Comparison of ENCODE assay signal across 8 mouse cellular contexts in the genomic region with DNA sequence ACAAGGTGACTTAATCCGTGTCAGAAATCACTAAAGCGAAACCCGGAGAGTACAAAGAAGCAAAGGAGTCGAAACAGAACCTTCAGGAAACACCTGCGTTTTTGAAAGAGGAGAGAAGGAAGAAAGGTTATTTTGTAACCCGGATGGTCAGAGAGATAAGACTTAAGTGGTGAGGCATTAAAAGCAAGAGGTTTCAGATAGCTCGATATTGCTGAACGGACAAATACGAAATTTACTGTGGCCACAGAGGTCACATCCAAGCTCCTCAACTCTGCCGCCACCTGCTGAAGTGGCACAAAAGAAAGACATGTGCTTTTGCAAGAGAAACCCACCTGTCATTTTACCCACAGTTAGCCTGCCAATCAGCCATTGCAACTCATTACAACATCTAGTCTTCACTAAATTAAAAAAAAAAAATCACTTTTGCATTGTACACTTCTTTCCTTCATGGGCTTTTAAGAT. TPM values are rescaled to one million over a fixed set of nuclear protein-coding genes. Genes with fewer than 3 reads are reported as not detected.
DNase-seq lines count a peak whose midpoint lies in the region; ATAC-seq and TF ChIP-seq lines count a peak whose summit lies in the region.

No protein-coding gene starts in this region.

- peaks cover 10% of the 10 kb centered on the region; the same call in 1 of the 2 replicates for H3K79me2 ChIP-seq in liver, adult 2 months (ENCODE audit: control insufficient read depth, insufficient read depth, low read length)

- ATAC-seq in lung, embryonic 16.5 days (ENCODE audit: low read depth): no peak
- no peak for ATAC-seq in hindbrain, embryonic 14.5 days (ENCODE audit: low FRiP score)
- no peak for ATAC-seq in stomach, embryonic 14.5 days (ENCODE audit: insufficient number of reproducible peaks, insufficient read depth, low FRiP score, low read depth)

- TF ChIP-seq CTCF in liver, adult 2 months (IDR thresholded peaks at IDR 0.05; ENCODE audit: low read depth, low read length): no peak

- H3K4me1 ChIP-seq in lung, embryonic 16.5 days (replicated peaks; ENCODE audit: control insufficient read depth, insufficient read depth, low read length): peaks cover 18% of the 10 kb centered on the region
- peaks cover 14% of the 10 kb centered on the region for H3K4me1 ChIP-seq in hindbrain, embryonic 14.5 days (replicated peaks; ENCODE audit: control insufficient read depth, insufficient read depth, low read length)
- peaks cover 7% of the 10 kb centered on the region for H3K4me1 ChIP-seq in liver, adult 2 months (ENCODE audit: control insufficient read depth, insufficient read depth, low read length)
- H3K4me1 ChIP-seq in stomach, embryonic 14.5 days (ENCODE audit: control insufficient read depth, insufficient read depth, low read length): peaks cover 11% of the 10 kb centered on the region

- peak overlapping the region; percentile 56; the same call in 1 of the 2 replicates for H3K9ac ChIP-seq in lung, embryonic 16.5 days (ENCODE audit: low read length)
- no peak overlapping the region for H3K9ac ChIP-seq in hindbrain, embryonic 14.5 days
- H3K9ac ChIP-seq in liver, adult 2 months (ENCODE audit: low read depth, low read length): peak overlapping the region; percentile 69
- H3K9ac ChIP-seq in stomach, embryonic 14.5 days (replicated peaks; ENCODE audit: low read depth, low read length): no peak overlapping the region

- H3K27ac ChIP-seq in lung, embryonic 16.5 days (ENCODE audit: low read length): no peak overlapping the region
- no peak overlapping the region for H3K27ac ChIP-seq in hindbrain, embryonic 14.5 days
- peak overlapping the region; percentile 63 for H3K27ac ChIP-seq in liver, adult 2 months (replicated peaks; ENCODE audit: insufficient read depth, low read depth, low read length)
- no peak overlapping the region for H3K27ac ChIP-seq in stomach, embryonic 14.5 days (ENCODE audit: low read length)

- H3K4me3 ChIP-seq in lung, embryonic 16.5 days (ENCODE audit: low read length): peak overlapping the region; percentile 98
- peak overlapping the region; percentile 70 for H3K4me3 ChIP-seq in hindbrain, embryonic 14.5 days (replicated peaks; ENCODE audit: low read length)
- H3K4me3 ChIP-seq in liver, adult 2 months (ENCODE audit: insufficient read depth, low read depth, low read length): peak overlapping the region; percentile 46
- H3K4me3 ChIP-seq in stomach, embryonic 14.5 days (ENCODE audit: low read depth, low read length): peak overlapping the region; percentile 74

- no peaks in the 10 kb centered on the region for H3K36me3 ChIP-seq in lung, embryonic 16.5 days (ENCODE audit: control insufficient read depth, insufficient read depth, low read length)
- H3K36me3 ChIP-seq in hindbrain, embryonic 14.5 days (replicated peaks; ENCODE audit: control insufficient read depth, insufficient read depth): no peaks in the 10 kb centered on the region
- no peaks in the 10 kb centered on the region for H3K36me3 ChIP-seq in liver, adult 2 months (ENCODE audit: control insufficient read depth, insufficient read depth, low read length)
- H3K36me3 ChIP-seq in stomach, embryonic 14.5 days (ENCODE audit: control insufficient read depth, insufficient read depth, low read length): no peaks in the 10 kb centered on the region

- no peak for TF ChIP-seq POLR2A in liver, adult 2 months (IDR thresholded peaks at IDR 0.05; ENCODE audit: extremely low read depth, insufficient read depth, low read length)

- WGBS in lung, embryonic 16.5 days: 42% methylated on average over 10 of the region's 10 CpGs
- 84% methylated on average over 10 of the region's 10 CpGs for WGBS in hindbrain, embryonic 14.5 days
- 17% methylated on average over 10 of the region's 10 CpGs for WGBS in liver, adult 2 months
- WGBS in stomach, embryonic 14.5 days: 66% methylated on average over 10 of the region's 10 CpGs

- no peak for DNase-seq in lung, postnatal 10 days
- DNase-seq in cerebellum, postnatal 10 days: peak; percentile 12 to 27
- DNase-seq in hindbrain, embryonic 14.5 days (ENCODE audit: low spot score): no peak
- DNase-seq in liver, adult 2 months (ENCODE audit: extremely low read depth, low read depth, low spot score): peak; percentile 70
- DNase-seq in urinary bladder, postnatal 10 days (ENCODE audit: low spot score): no peak
- DNase-seq in right cerebral cortex, postnatal 25 days: no peak

- no peaks in the 10 kb centered on the region for H3K9me3 ChIP-seq in lung, embryonic 16.5 days (ENCODE audit: control insufficient read depth, low read length)
- H3K9me3 ChIP-seq in hindbrain, embryonic 14.5 days (ENCODE audit: control insufficient read depth, low read length): no peaks in the 10 kb centered on the region
- no peaks in the 10 kb centered on the region for H3K9me3 ChIP-seq in stomach, embryonic 14.5 days (ENCODE audit: control insufficient read depth, low read depth, low read length)

- H3K27me3 ChIP-seq in lung, embryonic 16.5 days (ENCODE audit: control insufficient read depth, insufficient read depth, low read depth, low read length): no peaks in the 10 kb centered on the region
- no peaks in the 10 kb centered on the region for H3K27me3 ChIP-seq in hindbrain, embryonic 14.5 days (ENCODE audit: control insufficient read depth, insufficient read depth, low read length)
- H3K27me3 ChIP-seq in liver, adult 2 months (ENCODE audit: control insufficient read depth, insufficient read depth, low read length): no peaks in the 10 kb centered on the region
- no peaks in the 10 kb centered on the region for H3K27me3 ChIP-seq in stomach, embryonic 14.5 days (ENCODE audit: control insufficient read depth, insufficient read depth, low read length)

- H3K4me2 ChIP-seq in lung, embryonic 16.5 days (ENCODE audit: low read depth, low read length): peak overlapping the region; percentile 54
- peak overlapping the region; percentile 53 for H3K4me2 ChIP-seq in hindbrain, embryonic 14.5 days (replicated peaks)
- H3K4me2 ChIP-seq in stomach, embryonic 14.5 days (replicated peaks; ENCODE audit: low read depth, low read length): peak overlapping the region; percentile 40

RNA-seq across cellular contexts. Expression of a gene that starts 1.1 kb away (rescaled TPM):
- 15.9 and 17.7 TPM in 2 replicates for polyA plus RNA-seq in lung, embryonic 16.5 days (2015; fragmentation: Nextera tagmentation; extraction: Ambion mirVana)
- 28.3 and 34.6 TPM in 2 replicates for polyA plus RNA-seq in hindbrain, embryonic 14.5 days (2014; fragmentation: Nextera tagmentation; extraction: Ambion mirVana)
- total RNA-seq in liver, adult 2 months (2014; rRNA removed): 16.2 and 18.5 TPM in 2 replicates
- polyA plus RNA-seq in liver, adult 2 months (2012; rRNA removed): 4.1 and 4.5 TPM in 2 replicates
- polyA plus RNA-seq in stomach, embryonic 14.5 days (2014; fragmentation: Nextera tagmentation; extraction: Ambion mirVana): 18.6 and 20.1 TPM in 2 replicates

Comparison
In these comparisons a context has a peak if more than half of its experiments do, and no peak if none do; other contexts are left out.
1. H3K4me3 ChIP-seq: peak in every context shown above with its lines; median percentile 98 in lung, embryonic 16.5 days; 74 in stomach, embryonic 14.5 days; 70 in hindbrain, embryonic 14.5 days; 46 in liver, adult 2 months.
2. H3K9ac ChIP-seq: peak in lung, embryonic 16.5 days (single experiment) and liver, adult 2 months (single experiment); none in hindbrain, embryonic 14.5 days (single experiment) and stomach, embryonic 14.5 days (single experiment).
3. DNase-seq: peak in cerebellum, postnatal 10 days (2 of 2) and liver, adult 2 months (single experiment); none in lung, postnatal 10 days (single experiment), hindbrain, embryonic 14.5 days (single experiment), urinary bladder, postnatal 10 days (single experiment) and right cerebral cortex, postnatal 25 days (single experiment).
4. Peak in every context shown above with its lines, with median percentiles within 50 percentile points of each other: H3K4me2 ChIP-seq.